Mouse (Mus musculus) heart, embryonic 16.5 days (tissue): ENCODE results near the gene R3hdm1. TPM values are rescaled to one million over a fixed set of nuclear protein-coding genes. Genes with fewer than 3 reads are reported as not detected.
A peak's percentile ranks its signal among the peaks of the same experiment; 100 is the strongest.

Source experiments
- ATAC-seq: fragments of 200-750 bp; cut with Nextera tagmentation; replicated peaks from 2 replicates; pipeline ENCODE4 v1.8.0; 2017; ENCODE audit warnings: moderate number of reproducible peaks; ENCODE audit not compliant: insufficient read depth, low FRiP score; ENCODE audit errors: extremely low read depth
- H3K27ac ChIP-seq: fragments of 300-500 bp; sonication (generic); 2 replicates; pipeline ENCODE4 v1.5.1; 2014; ENCODE audit warnings: mild to moderate bottlenecking, low read length, control low read depth, moderate library complexity
- H3K27me3 ChIP-seq: fragments of 300-500 bp; sonication (generic); 2 replicates; pipeline ENCODE4 v1.6.1; 2014; ENCODE audit warnings: low read length, mixed read lengths; ENCODE audit not compliant: control insufficient read depth, insufficient read depth
- H3K36me3 ChIP-seq: fragments of 300-500 bp; sonication (generic); 2 replicates; pipeline ENCODE4 v1.6.1; 2014; ENCODE audit not compliant: control insufficient read depth, insufficient read depth
- H3K4me1 ChIP-seq: fragments of 300-500 bp; sonication (generic); 2 replicates; pipeline ENCODE4 v1.6.1; 2014; ENCODE audit warnings: low read length, mixed read lengths; ENCODE audit not compliant: control insufficient read depth, insufficient read depth
- H3K4me2 ChIP-seq: fragments of 300-500 bp; sonication (generic); 2 replicates; pipeline ENCODE4 v1.6.1; 2014; ENCODE audit warnings: low read depth, mild to moderate bottlenecking, control low read depth, low read length
- H3K4me3 ChIP-seq: fragments of 300-500 bp; sonication (generic); 2 replicates; pipeline ENCODE4 v1.5.1; 2014; ENCODE audit warnings: mild to moderate bottlenecking, control low read depth, low read length
- H3K9ac ChIP-seq: fragments of 300-500 bp; sonication (generic); 2 replicates; pipeline ENCODE4 v1.6.1; 2014; ENCODE audit warnings: low read length, control low read depth
- H3K9me3 ChIP-seq: fragments of 300-500 bp; sonication (generic); replicated peaks from 2 replicates; pipeline ENCODE4 v1.6.1; 2016; ENCODE audit warnings: low read length; ENCODE audit not compliant: control insufficient read depth
- WGBS: fragments of 180-500 bp; shearing (Covaris S2); extraction: QIAGEN DNeasy Blood & Tissue Kit; methylation state at CpG from one replicate; pipeline ENCODE4 v1.1.7; 2014; 5-methylcytosine and 5-hydroxymethylcytosine counted together
- polyA plus RNA-seq: library from polyadenylated mRNA; unstranded; fragments of >200 nt; fragmentation: Nextera tagmentation; extraction: Ambion mirVana; gene quantifications from 2 replicates; pipeline ENCODE4 v1.2.1, GENCODE M21; 2015

R3hdm1 gene
- polyA plus RNA-seq, 1 experiment from 2014 or later, result 47.8 TPM

- Histone ChIP-seq H3K9ac (no peak overlapping the region), H3K4me1 (no peaks in the 10 kb centered on the region), H3K27ac (no peak overlapping the region), H3K9me3 (no peaks in the 10 kb centered on the region), H3K36me3 (peaks cover 34% of the 10 kb centered on the region), H3K27me3 (no peaks in the 10 kb centered on the region), H3K4me2 (no peak overlapping the region), H3K4me3 (no peak overlapping the region)
- no peak for ATAC-seq
- 63% methylated on average over 7 of the region's 7 CpGs for WGBS
Observed at GRCm38 (mm10) chr1:128192369-128192768, 89.3 kb downstream of the R3hdm1 start.

GRCm38 (mm10) chr1:128194011-128194410, 90.9 kb downstream of the R3hdm1 start:
- Histone ChIP-seq H3K9ac (no peak overlapping the region), H3K4me1 (peaks cover 7% of the 10 kb centered on the region), H3K9me3 (no peaks in the 10 kb centered on the region), H3K4me2 (no peak overlapping the region), H3K36me3 (peaks cover 26% of the 10 kb centered on the region), H3K27me3 (no peaks in the 10 kb centered on the region), H3K4me3 (no peak overlapping the region), H3K27ac (no peak overlapping the region)
- no peak for ATAC-seq
- 70% methylated on average over 2 of the region's 2 CpGs for WGBS

- Histone ChIP-seq H3K27ac (no peak overlapping the region), H3K4me1 (peaks cover 7% of the 10 kb centered on the region), H3K9me3 (no peaks in the 10 kb centered on the region), H3K9ac (no peak overlapping the region), H3K27me3 (no peaks in the 10 kb centered on the region), H3K36me3 (peaks cover 29% of the 10 kb centered on the region), H3K4me3 (no peak overlapping the region), H3K4me2 (no peak overlapping the region)
- 96% methylated on average over 1 of the region's 1 CpGs for WGBS
- ATAC-seq, result no peak
Observed at GRCm38 (mm10) chr1:128197353-128197752, 94.3 kb downstream of the R3hdm1 start.

GRCm38 (mm10) chr1:128213261-128213660, 110.2 kb downstream of the R3hdm1 start:
- no peak overlapping the region for H3K4me2 ChIP-seq
- 42% methylated on average over 5 of the region's 5 CpGs for WGBS
- ATAC-seq, result peak; percentile 58; the same call in 1 of the 2 replicates

GRCm38 (mm10) chr1:128221886-128222285, 118.8 kb downstream of the R3hdm1 start:
- WGBS, result 91% methylated on average over 2 of the region's 2 CpGs

More at GRCm38 (mm10) chr1:128213261-128213660, 110.2 kb downstream of the R3hdm1 start:
- peaks cover 18% of the 10 kb centered on the region for H3K36me3 ChIP-seq
- H3K27ac ChIP-seq, result no peak overlapping the region
- H3K4me3 ChIP-seq, result no peak overlapping the region
- H3K9me3 ChIP-seq, result no peaks in the 10 kb centered on the region
- 0 out of 2 replicates have a peak, but pooled peaks cover 2% of the 10 kb centered on the region for H3K4me1 ChIP-seq
- no peaks in the 10 kb centered on the region for H3K27me3 ChIP-seq
- no peak overlapping the region for H3K9ac ChIP-seq

GRCm38 (mm10) chr1:128223304-128223703, 120.2 kb downstream of the R3hdm1 start:
- peaks cover 12% of the 10 kb centered on the region; the same call in 1 of the 2 replicates for H3K36me3 ChIP-seq
- H3K4me1 ChIP-seq, result no peaks in the 10 kb centered on the region
- H3K9ac ChIP-seq, result no peak overlapping the region
- no peak overlapping the region for H3K27ac ChIP-seq
- no peak overlapping the region for H3K4me2 ChIP-seq
- WGBS, result 63% methylated on average over 1 of the region's 1 CpGs
- H3K9me3 ChIP-seq, result no peaks in the 10 kb centered on the region
- no peaks in the 10 kb centered on the region for H3K27me3 ChIP-seq
- no peak for ATAC-seq
- H3K4me3 ChIP-seq, result no peak overlapping the region

More at GRCm38 (mm10) chr1:128221886-128222285, 118.8 kb downstream of the R3hdm1 start:
- Histone ChIP-seq H3K36me3 (peaks cover 14% of the 10 kb centered on the region; the same call in 1 of the 2 replicates), H3K4me1 (no peaks in the 10 kb centered on the region), H3K27ac (no peak overlapping the region), H3K4me2 (no peak overlapping the region), H3K9me3 (no peaks in the 10 kb centered on the region), H3K27me3 (no peaks in the 10 kb centered on the region), H3K4me3 (no peak overlapping the region), H3K9ac (no peak overlapping the region)
- no peak for ATAC-seq

- no peaks in the 10 kb centered on the region for H3K4me1 ChIP-seq
- H3K4me3 ChIP-seq, result no peak overlapping the region
- H3K36me3 ChIP-seq, result peaks cover 55% of the 10 kb centered on the region
- H3K4me2 ChIP-seq, result no peak overlapping the region
- H3K27me3 ChIP-seq, result no peaks in the 10 kb centered on the region
- no peak overlapping the region for H3K27ac ChIP-seq
- no peaks in the 10 kb centered on the region for H3K9me3 ChIP-seq
- WGBS, result 97% methylated on average over 4 of the region's 4 CpGs
- no peak for ATAC-seq
- no peak overlapping the region for H3K9ac ChIP-seq
Observed at GRCm38 (mm10) chr1:128235181-128235580, 132.1 kb downstream of the R3hdm1 start.

GRCm38 (mm10) chr1:128243627-128243995, 140.5 kb downstream of the R3hdm1 start, which contains the start of gene Ubxn4:
Gene Ubxn4, plus strand, starts transcription at chr1:128243964.
- 12% methylated on average over 10 of the region's 10 CpGs for WGBS
- H3K4me3 ChIP-seq, result peak within 1 kb of the TSS; percentile 85
- no peaks in the 10 kb centered on the region for H3K27me3 ChIP-seq
- H3K9ac ChIP-seq, result peak within 1 kb of the TSS; percentile 94
- peak within 1 kb of the TSS; percentile 87 for H3K27ac ChIP-seq
- no peaks in the 10 kb centered on the region for H3K36me3 ChIP-seq
- H3K4me1 ChIP-seq, result peaks cover 7% of the 10 kb centered on the region
- H3K9me3 ChIP-seq, result no peaks in the 10 kb centered on the region
- ATAC-seq, result peak; percentile 4; the same call in 1 of the 2 replicates
- peak within 1 kb of the TSS; percentile 93 for H3K4me2 ChIP-seq

GRCm38 (mm10) chr1:128243996-128244726, 141.1 kb downstream of the R3hdm1 start:
- peak; percentile 98 for ATAC-seq
- peaks cover 7% of the 10 kb centered on the region for H3K4me1 ChIP-seq
- peak overlapping the region; percentile 93 for H3K4me2 ChIP-seq
- H3K9ac ChIP-seq, result peak overlapping the region; percentile 94
- peak overlapping the region; percentile 87 for H3K27ac ChIP-seq
- no peaks in the 10 kb centered on the region for H3K36me3 ChIP-seq
- no peaks in the 10 kb centered on the region for H3K9me3 ChIP-seq
- peak overlapping the region; percentile 85 for H3K4me3 ChIP-seq
- no peaks in the 10 kb centered on the region for H3K27me3 ChIP-seq
- WGBS, result under 1% methylated on average over 71 of the region's 71 CpGs
